Mouse (Mus musculus): ENCODE results near the gene Ehmt1. TPM values are rescaled to one million over a fixed set of nuclear protein-coding genes. Genes with fewer than 3 reads are reported as not detected.

Ehmt1 gene
- polyA plus RNA-seq, 1 experiment, result 32.9 TPM

DNA sequence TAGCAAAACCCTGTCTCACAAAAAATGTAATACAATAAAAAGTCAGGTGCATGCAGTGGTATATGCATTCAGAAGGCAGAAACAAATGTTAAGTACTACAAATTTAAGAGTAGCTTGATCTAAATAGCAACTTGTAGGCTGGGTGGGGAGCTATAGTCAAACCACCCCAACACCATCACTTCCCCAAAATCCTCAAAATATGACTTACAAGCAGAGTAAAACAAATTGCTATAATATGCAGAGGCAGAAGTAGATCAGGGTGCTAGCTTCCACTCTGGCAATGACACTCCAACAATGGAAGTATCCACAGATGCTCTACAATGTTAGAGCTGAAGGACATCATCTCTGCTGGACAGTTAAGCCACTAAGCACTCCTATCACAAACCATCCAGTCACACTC, 6.8 kb downstream of the Ehmt1 start:
- no peak for TF ChIP-seq CTCF (IDR thresholded peaks at IDR 0.05; ENCODE audit: low read depth, low read length)
- TF ChIP-seq POLR2A (IDR thresholded peaks at IDR 0.05; ENCODE audit: borderline replicate concordance, low read depth, low read length), result no peak
- Histone ChIP-seq H3K4me1 (ENCODE audit: control insufficient read depth, insufficient read depth, low read length) (peaks cover 23% of the 10 kb centered on the region), H3K27ac (ENCODE audit: insufficient read depth, low read depth, low read length) (no peak overlapping the region), H3K4me3 (ENCODE audit: insufficient read depth, low read length) (no peak overlapping the region)

DNA sequence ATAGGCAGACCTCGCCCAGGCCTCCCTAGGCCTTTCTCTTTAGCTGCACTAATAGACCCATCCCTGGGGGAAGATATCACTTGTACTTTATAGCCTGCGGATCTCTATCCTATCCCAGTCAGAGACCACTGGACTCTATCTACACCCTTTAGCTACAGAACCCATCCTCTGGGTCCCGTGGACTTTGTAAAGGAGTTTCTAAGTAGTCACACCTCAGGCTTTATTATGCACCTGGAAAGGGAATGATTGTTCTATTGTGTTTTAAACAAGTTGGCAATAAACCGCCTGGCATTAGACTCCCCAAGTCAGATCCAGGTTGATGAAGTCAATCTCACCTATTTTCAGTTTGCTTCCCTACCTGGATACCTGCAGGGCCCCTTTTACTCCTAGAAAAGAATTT, 7.2 kb downstream of the Ehmt1 start:
- no peak overlapping the region for H3K27ac ChIP-seq (ENCODE audit: insufficient read depth, low read depth, low read length)
- TF ChIP-seq CTCF (IDR thresholded peaks at IDR 0.05; ENCODE audit: low read depth, low read length) (no peak), POLR2A (IDR thresholded peaks at IDR 0.05; ENCODE audit: borderline replicate concordance, low read depth, low read length) (no peak)
- H3K4me3 ChIP-seq (ENCODE audit: insufficient read depth, low read length), result no peak overlapping the region
- H3K4me1 ChIP-seq (ENCODE audit: control insufficient read depth, insufficient read depth, low read length), result peaks cover 22% of the 10 kb centered on the region

DNA sequence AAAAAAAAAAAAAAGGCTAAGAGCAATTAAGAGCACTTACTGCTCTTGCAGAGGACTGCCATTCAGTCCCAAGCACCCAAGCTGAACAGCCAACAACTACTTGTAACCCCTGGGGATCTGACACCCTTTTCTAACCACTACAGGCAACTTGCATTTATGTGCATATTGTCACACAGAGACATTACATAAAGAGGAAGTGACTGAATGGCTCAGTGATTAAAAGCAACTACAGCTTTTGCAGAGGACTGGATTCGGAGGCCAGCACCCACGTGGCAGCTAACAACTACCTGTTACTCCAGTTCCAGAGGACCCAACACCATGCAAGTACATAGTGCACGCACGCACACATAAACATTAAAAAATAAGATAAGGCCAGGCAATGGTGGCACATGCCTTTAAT, 8.9 kb downstream of the Ehmt1 start:
- no peak for TF ChIP-seq POLR2A (IDR thresholded peaks at IDR 0.05; ENCODE audit: borderline replicate concordance, low read depth, low read length)
- TF ChIP-seq CTCF (IDR thresholded peaks at IDR 0.05; ENCODE audit: low read depth, low read length), result no peak
- Histone ChIP-seq H3K4me1 (ENCODE audit: control insufficient read depth, insufficient read depth, low read length) (peaks cover 37% of the 10 kb centered on the region), H3K27ac (ENCODE audit: insufficient read depth, low read depth, low read length) (no peak overlapping the region), H3K4me3 (ENCODE audit: insufficient read depth, low read length) (no peak overlapping the region)

DNA sequence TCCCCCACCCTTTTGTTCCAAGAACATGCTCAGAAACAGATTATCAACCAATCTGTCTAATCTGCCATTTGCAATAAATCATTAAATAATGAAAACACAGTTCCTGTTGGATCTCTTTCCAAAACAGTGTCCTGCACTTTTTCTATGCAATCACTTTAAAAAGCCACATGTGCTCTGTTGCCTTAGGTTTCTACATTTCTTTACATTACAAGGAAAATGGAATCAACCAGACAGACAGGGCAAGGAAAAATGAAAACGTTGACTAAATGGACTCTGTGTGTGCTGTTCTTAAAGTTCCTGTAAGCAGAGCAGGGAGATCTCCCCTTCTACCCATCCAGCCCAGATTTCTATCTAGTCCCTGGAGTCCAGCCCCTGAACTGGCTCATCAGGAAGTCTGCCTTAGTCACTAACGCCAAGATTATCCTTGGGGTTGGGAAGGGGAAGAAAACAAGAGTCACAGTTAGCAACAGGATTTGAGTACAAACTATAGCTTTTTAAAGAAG, 13.7 kb downstream of the Ehmt1 start:
- Histone ChIP-seq H3K27ac (ENCODE audit: insufficient read depth, low read depth, low read length) (peak overlapping the region; percentile 59), H3K4me3 (ENCODE audit: insufficient read depth, low read length) (no peak overlapping the region), H3K4me1 (ENCODE audit: control insufficient read depth, insufficient read depth, low read length) (peaks cover 46% of the 10 kb centered on the region)
- TF ChIP-seq CTCF (IDR thresholded peaks at IDR 0.05; ENCODE audit: low read depth, low read length) (no peak), POLR2A (IDR thresholded peaks at IDR 0.05; ENCODE audit: borderline replicate concordance, low read depth, low read length) (no peak)

DNA sequence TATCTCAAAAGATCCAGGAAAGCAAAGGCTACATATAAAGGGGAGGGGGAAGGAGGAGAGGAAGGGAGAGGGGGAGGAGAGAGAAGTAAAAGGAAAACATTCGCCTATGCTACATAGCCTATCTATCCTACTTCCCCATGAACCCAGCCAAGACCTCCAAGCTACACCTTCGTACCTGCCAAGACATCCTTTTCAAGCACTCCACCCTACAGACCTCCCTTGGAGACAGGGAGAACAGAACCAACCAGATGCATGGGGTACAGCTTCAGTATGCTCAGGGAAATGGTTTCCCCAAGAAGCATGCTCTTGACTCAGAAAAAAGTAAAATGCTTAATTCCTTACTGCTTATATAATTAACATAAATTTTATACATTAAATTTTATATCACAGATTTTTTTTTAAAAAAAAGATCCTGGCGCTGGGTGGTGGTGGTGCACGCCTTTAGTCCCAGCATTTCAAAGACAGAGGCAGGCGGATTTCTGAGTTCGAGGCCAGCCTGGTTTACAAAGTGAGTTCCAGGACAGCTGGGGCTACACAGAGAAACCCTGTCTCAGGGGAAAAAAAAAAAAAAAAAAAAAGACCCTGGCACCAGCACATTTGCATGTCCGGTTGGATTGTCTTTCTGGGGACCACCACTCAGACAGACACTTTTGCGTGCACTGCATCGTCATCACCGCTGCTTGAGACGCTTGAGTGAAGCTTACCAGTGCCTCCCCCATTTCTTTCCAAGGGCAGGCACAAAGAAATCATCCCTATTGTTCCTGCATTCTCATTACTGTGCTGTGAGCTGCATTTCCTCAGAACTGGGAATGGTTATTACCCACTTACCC, 14.4 kb downstream of the Ehmt1 start:
- Histone ChIP-seq H3K4me1 (ENCODE audit: control insufficient read depth, insufficient read depth, low read length) (peaks cover 48% of the 10 kb centered on the region), H3K4me3 (ENCODE audit: insufficient read depth, low read length) (no peak overlapping the region), H3K27ac (ENCODE audit: insufficient read depth, low read depth, low read length) (peak overlapping the region; percentile 50)
- no peak for TF ChIP-seq CTCF (IDR thresholded peaks at IDR 0.05; ENCODE audit: low read depth, low read length)
- TF ChIP-seq POLR2A (IDR thresholded peaks at IDR 0.05; ENCODE audit: borderline replicate concordance, low read depth, low read length), result no peak

DNA sequence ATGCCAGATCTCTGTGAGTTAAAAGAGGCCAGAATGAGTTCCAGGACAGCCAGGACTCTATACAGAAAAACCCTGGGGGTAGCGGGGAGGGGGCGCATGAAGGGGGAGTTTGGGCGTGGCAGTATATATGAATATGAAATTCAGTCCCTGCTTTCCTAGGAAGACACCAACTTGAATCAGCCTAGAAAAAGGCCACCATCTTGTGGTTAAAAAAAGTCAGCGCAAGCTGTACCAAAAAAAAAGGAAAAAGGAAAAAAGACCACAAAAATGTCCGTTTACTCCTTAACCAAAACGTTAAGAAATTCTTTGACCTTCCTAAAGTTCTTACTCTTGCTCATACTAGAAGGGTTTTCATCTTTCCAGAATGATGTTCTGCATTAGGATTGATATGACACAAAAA, 16.4 kb downstream of the Ehmt1 start:
- Histone ChIP-seq H3K4me3 (ENCODE audit: insufficient read depth, low read length) (no peak overlapping the region), H3K27ac (ENCODE audit: insufficient read depth, low read depth, low read length) (no peak overlapping the region), H3K4me1 (ENCODE audit: control insufficient read depth, insufficient read depth, low read length) (peaks cover 47% of the 10 kb centered on the region)
- TF ChIP-seq CTCF (IDR thresholded peaks at IDR 0.05; ENCODE audit: low read depth, low read length) (no peak), POLR2A (IDR thresholded peaks at IDR 0.05; ENCODE audit: borderline replicate concordance, low read depth, low read length) (no peak)

DNA sequence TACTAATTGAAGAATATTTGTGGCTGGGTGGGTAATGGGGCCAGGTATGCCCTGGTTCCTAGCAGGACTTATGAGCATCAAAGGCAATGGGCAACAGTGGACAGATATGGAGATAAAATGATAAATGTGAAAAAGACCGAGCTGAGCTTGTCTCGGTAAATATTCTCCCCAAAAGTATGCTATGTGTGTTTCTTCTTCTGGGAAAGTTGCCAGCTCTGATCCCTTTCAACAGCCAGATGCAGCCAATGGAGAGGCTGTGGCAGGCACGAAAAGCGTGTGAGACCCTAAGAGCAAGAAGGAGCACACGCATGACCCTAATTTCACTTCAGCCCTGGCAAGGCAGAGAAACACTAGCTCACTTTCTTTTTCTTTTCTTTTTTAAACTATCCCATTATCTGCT, 18.4 kb downstream of the Ehmt1 start:
- Histone ChIP-seq H3K4me3 (ENCODE audit: insufficient read depth, low read length) (no peak overlapping the region), H3K4me1 (ENCODE audit: control insufficient read depth, insufficient read depth, low read length) (peaks cover 48% of the 10 kb centered on the region), H3K27ac (ENCODE audit: insufficient read depth, low read depth, low read length) (no peak overlapping the region)
- TF ChIP-seq POLR2A (IDR thresholded peaks at IDR 0.05; ENCODE audit: borderline replicate concordance, low read depth, low read length) (no peak), CTCF (IDR thresholded peaks at IDR 0.05; ENCODE audit: low read depth, low read length) (no peak)

DNA sequence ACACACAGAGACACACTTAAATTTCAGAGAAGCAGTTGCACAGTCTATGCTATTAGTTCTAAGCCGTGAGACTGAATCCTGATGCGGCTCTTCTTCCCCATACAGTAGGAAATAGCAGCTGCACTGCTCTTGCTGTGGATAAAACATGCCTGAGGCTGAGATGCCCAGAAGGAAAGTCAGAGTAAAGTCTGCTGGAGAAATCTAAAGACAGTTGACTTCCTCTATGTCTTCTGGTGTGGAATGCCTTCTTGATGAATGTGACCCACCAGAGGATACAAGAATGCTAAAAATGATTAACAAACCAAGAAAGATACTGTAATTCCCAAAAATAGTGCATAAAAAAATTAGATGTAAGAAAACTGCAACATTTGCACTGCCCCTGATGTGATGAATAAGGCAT, 20.1 kb downstream of the Ehmt1 start:
- Histone ChIP-seq H3K27ac (ENCODE audit: insufficient read depth, low read depth, low read length) (no peak overlapping the region), H3K4me3 (ENCODE audit: insufficient read depth, low read length) (no peak overlapping the region), H3K4me1 (ENCODE audit: control insufficient read depth, insufficient read depth, low read length) (peaks cover 35% of the 10 kb centered on the region)
- TF ChIP-seq POLR2A (IDR thresholded peaks at IDR 0.05; ENCODE audit: borderline replicate concordance, low read depth, low read length), result no peak
- TF ChIP-seq CTCF (IDR thresholded peaks at IDR 0.05; ENCODE audit: low read depth, low read length), result no peak

DNA sequence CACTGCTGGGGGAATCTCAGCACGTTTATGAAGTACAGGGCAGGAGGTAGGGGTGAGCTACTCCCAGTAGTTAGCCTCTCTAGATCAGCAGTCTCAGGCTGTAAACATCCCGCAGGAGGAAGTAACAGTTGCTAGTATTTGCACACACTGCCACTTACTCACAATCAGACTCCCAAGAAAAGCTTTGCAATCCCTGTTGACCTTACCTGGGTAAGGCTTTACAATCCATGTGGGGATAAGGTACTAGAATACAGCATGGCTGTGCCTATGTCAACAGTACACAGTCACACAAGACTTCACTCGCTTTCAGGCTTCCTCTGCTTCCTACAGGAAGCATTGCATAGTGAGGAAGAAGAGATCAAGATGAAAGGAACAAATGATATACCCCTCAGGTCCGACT, 22.7 kb downstream of the Ehmt1 start:
- H3K27ac ChIP-seq (ENCODE audit: insufficient read depth, low read depth, low read length), result no peak overlapping the region
- H3K4me3 ChIP-seq (ENCODE audit: insufficient read depth, low read length), result no peak overlapping the region
- TF ChIP-seq CTCF (IDR thresholded peaks at IDR 0.05; ENCODE audit: low read depth, low read length) (no peak), POLR2A (IDR thresholded peaks at IDR 0.05; ENCODE audit: borderline replicate concordance, low read depth, low read length) (no peak)
- peaks cover 36% of the 10 kb centered on the region for H3K4me1 ChIP-seq (ENCODE audit: control insufficient read depth, insufficient read depth, low read length)

DNA sequence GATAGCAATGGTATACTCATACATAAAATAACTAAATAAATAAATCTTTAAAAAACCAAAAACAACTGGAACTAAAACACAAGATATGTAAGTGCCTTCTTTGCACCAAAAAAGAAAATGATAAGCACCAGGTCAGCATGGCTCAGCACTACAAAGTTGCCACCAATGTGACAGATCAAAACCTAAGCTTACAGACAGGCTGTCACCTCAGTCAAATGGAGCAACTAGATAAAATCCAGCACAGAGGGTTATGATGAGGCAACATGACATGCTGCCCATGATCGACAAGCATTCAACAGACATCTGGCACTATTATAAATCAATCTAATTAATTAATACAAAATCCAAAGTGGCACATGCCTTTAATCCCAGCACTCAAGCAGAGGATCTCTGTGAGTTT, 25.2 kb downstream of the Ehmt1 start:
- no peak overlapping the region for H3K27ac ChIP-seq (ENCODE audit: insufficient read depth, low read depth, low read length)
- H3K4me1 ChIP-seq (ENCODE audit: control insufficient read depth, insufficient read depth, low read length), result peaks cover 36% of the 10 kb centered on the region
- no peak overlapping the region for H3K4me3 ChIP-seq (ENCODE audit: insufficient read depth, low read length)
- no peak for TF ChIP-seq CTCF (IDR thresholded peaks at IDR 0.05; ENCODE audit: low read depth, low read length)
- no peak for TF ChIP-seq POLR2A (IDR thresholded peaks at IDR 0.05; ENCODE audit: borderline replicate concordance, low read depth, low read length)
